Mouse (Mus musculus) duodenum, adult 2 months (tissue): ENCODE data around the gene D1Ertd622e. TPM values are rescaled to one million over a fixed set of nuclear protein-coding genes. Genes with fewer than 3 reads are reported as not detected.

Experiments used
- polyA plus RNA-seq: library from polyadenylated mRNA; depleted of rRNA; stranded (reverse); fragments of >200 nt; gene quantifications from 2 replicates; pipeline ENCODE4 v1.2.3, GENCODE M21; 2012; ENCODE audit warnings: low replicate concordance; rRNA removed

Gene D1Ertd622e
- polyA plus RNA-seq, result 12.3 and 14.2 TPM in 2 replicates

DNA sequence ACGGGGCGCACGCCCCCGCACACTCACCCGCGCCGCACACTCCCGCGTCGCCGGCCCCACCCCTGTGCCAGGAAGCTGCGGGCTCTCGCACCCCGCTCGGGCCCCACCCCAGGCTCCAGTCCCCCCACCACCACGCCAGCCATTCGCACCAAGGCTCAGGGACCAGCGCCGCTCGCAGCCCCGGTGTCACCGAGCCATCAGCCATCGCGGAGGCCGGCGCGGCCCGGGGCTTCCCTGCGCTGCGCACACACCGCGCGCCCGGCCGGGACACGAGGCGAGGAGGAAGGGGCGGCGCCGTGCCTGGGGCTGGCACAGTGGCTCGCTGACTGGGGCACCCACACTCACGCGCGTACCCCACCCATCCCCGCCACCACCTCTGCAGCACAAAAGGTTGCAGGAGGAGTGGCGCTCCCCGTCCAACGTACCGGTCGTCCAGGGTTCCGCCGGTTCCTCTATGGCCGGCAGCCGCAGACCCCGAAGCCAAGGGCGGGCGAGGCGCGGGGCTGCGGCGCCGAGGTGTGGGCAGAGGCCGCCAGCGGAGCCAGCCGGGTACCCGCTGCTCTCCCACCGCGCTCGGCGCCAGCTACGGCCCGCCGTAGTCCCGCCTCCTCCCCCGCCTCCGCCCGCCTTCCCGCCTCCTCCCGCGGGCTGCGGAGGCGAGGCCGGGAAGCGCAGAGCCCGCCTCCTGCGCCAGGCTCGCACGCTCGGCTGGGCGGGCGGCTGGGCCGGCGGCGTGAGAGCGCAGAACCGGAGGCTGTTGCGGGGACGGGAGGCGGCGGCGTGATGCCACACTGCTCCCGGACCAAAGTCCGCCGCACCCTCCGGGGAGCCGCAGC, at the start of gene D1Ertd622e:
Gene D1Ertd622e (minus strand): TSS at position 669 of the 836 bp plus-strand sequence.

Other genes with a start within 250 kb of the D1Ertd622e start
- gene Gin1, start 108.1 kb upstream of the D1Ertd622e start, polyA plus RNA-seq, result 0.28 and 1.3 TPM in 2 replicates
- 1.6 and 2.8 TPM in 2 replicates for gene Ppip5k2, start 108.3 kb upstream of the D1Ertd622e start, polyA plus RNA-seq